Mouse (Mus musculus) neural tube, embryonic 13.5 days (tissue): ENCODE results near the gene Elmsan1. TPM values are rescaled to one million over a fixed set of nuclear protein-coding genes. Genes with fewer than 3 reads are reported as not detected.

Source experiments
- ATAC-seq: fragments of 200-750 bp; cut with Nextera tagmentation; 2 replicates; pipeline ENCODE4 v1.8.0; 2017; ENCODE audit warnings: low read depth, mild to moderate bottlenecking, moderate TSS enrichment, moderate library complexity
- H3K27ac ChIP-seq: fragments of 300-500 bp; sonication (generic); replicated peaks from 2 replicates; pipeline ENCODE4 v1.5.1; 2015; ENCODE audit warnings: moderate library complexity, mild to moderate bottlenecking, inconsistent platforms
- H3K27me3 ChIP-seq: fragments of 300-500 bp; sonication (generic); 2 replicates; pipeline ENCODE4 v1.6.1; 2015; ENCODE audit warnings: mild to moderate bottlenecking, inconsistent platforms
- H3K36me3 ChIP-seq: fragments of 300-500 bp; sonication (generic); 2 replicates; pipeline ENCODE4 v1.6.1; 2015; ENCODE audit warnings: mild to moderate bottlenecking, inconsistent platforms
- H3K4me1 ChIP-seq: fragments of 300-500 bp; sonication (generic); replicated peaks from 2 replicates; pipeline ENCODE4 v1.6.1; 2015; ENCODE audit warnings: inconsistent platforms
- H3K4me2 ChIP-seq: fragments of 300-500 bp; sonication (generic); 2 replicates; pipeline ENCODE4 v1.6.1; 2015; ENCODE audit warnings: inconsistent platforms, mild to moderate bottlenecking, moderate library complexity
- H3K4me3 ChIP-seq: fragments of 300-500 bp; sonication (generic); 2 replicates; pipeline ENCODE4 v1.5.1; 2015; ENCODE audit warnings: mild to moderate bottlenecking, inconsistent platforms
- H3K9ac ChIP-seq: fragments of 300-500 bp; sonication (generic); 2 replicates; pipeline ENCODE4 v1.6.1; 2015; ENCODE audit warnings: moderate library complexity, mild to moderate bottlenecking, inconsistent platforms
- H3K9me3 ChIP-seq: fragments of 300-500 bp; sonication (generic); 2 replicates; pipeline ENCODE4 v1.6.1; 2016; ENCODE audit warnings: inconsistent platforms
- WGBS: fragments of 180-500 bp; shearing (Covaris S2); methylation state at CpG from one replicate; pipeline ENCODE4 v1.1.7; 2015; 5-methylcytosine and 5-hydroxymethylcytosine counted together
- polyA plus RNA-seq: library from polyadenylated mRNA; unstranded; fragments of >200 nt; fragmentation: Nextera tagmentation; extraction: Ambion mirVana; gene quantifications from 2 replicates; pipeline ENCODE4 v1.2.1, GENCODE M21; 2015

Gene Elmsan1
- polyA plus RNA-seq, 1 experiment from 2014 or later: 4.9 TPM

- no peak for ATAC-seq
- H3K9me3 ChIP-seq: 0 out of 2 replicates have a peak, but pooled peaks cover 5% of the 10 kb centered on the region
- H3K36me3 ChIP-seq: no peaks in the 10 kb centered on the region
- H3K27ac ChIP-seq: no peak overlapping the region
- no peak overlapping the region for H3K9ac ChIP-seq
- H3K4me1 ChIP-seq: peaks cover 19% of the 10 kb centered on the region
- 84% methylated on average over 9 of the region's 9 CpGs for WGBS
- no peak overlapping the region for H3K4me3 ChIP-seq
- H3K27me3 ChIP-seq: no peaks in the 10 kb centered on the region
- no peak overlapping the region for H3K4me2 ChIP-seq
Observed at GRCm38 (mm10) chr12:84226117-84226840, 7.6 kb upstream of the Elmsan1 start.

- H3K4me3 ChIP-seq: peak overlapping the region; percentile 35
- H3K36me3 ChIP-seq: no peaks in the 10 kb centered on the region
- ATAC-seq: peak; percentile 36
- H3K9me3 ChIP-seq: 0 out of 2 replicates have a peak, but pooled peaks cover 5% of the 10 kb centered on the region
- peaks cover 53% of the 10 kb centered on the region for H3K4me1 ChIP-seq
- H3K4me2 ChIP-seq: peak overlapping the region; percentile 53
- H3K27me3 ChIP-seq: no peaks in the 10 kb centered on the region; the same call in 1 of the 2 replicates
- peak overlapping the region; percentile 74 for H3K27ac ChIP-seq
- H3K9ac ChIP-seq: peak overlapping the region; percentile 43; the same call in 1 of the 2 replicates
- 2% methylated on average over 17 of the region's 17 CpGs for WGBS
Observed at GRCm38 (mm10) chr12:84222405-84222961, 3.8 kb upstream of the Elmsan1 start.

GRCm38 (mm10) chr12:84220951-84221891, 2.5 kb upstream of the Elmsan1 start:
- no peak overlapping the region for H3K9ac ChIP-seq
- H3K4me2 ChIP-seq: no peak overlapping the region
- no peak overlapping the region for H3K4me3 ChIP-seq
- H3K27ac ChIP-seq: 0 out of 2 replicates have a peak overlapping the region, but pooled peaks have one; percentile 33
- no peak for ATAC-seq
- WGBS: 71% methylated on average over 14 of the region's 14 CpGs
- no peaks in the 10 kb centered on the region for H3K9me3 ChIP-seq
- no peaks in the 10 kb centered on the region; the same call in 1 of the 2 replicates for H3K27me3 ChIP-seq
- no peaks in the 10 kb centered on the region for H3K36me3 ChIP-seq
- H3K4me1 ChIP-seq: peaks cover 64% of the 10 kb centered on the region

- Histone ChIP-seq H3K4me3 (no peak overlapping the region), H3K4me1 (peaks cover 71% of the 10 kb centered on the region), H3K9ac (no peak overlapping the region), H3K9me3 (no peaks in the 10 kb centered on the region), H3K4me2 (no peak overlapping the region), H3K36me3 (no peaks in the 10 kb centered on the region), H3K27ac (0 out of 2 replicates have a peak overlapping the region, but pooled peaks have one; percentile 33), H3K27me3 (no peaks in the 10 kb centered on the region; the same call in 1 of the 2 replicates)
- WGBS: 60% methylated on average over 4 of the region's 4 CpGs
- no peak for ATAC-seq
Observed at GRCm38 (mm10) chr12:84220515-84220914, 1.8 kb upstream of the Elmsan1 start.

GRCm38 (mm10) chr12:84219121-84219561, 460 bp upstream of the Elmsan1 start:
- Histone ChIP-seq H3K9ac (peak overlapping the region; percentile 82), H3K4me1 (peaks cover 85% of the 10 kb centered on the region), H3K36me3 (no peaks in the 10 kb centered on the region), H3K9me3 (no peaks in the 10 kb centered on the region), H3K27me3 (no peaks in the 10 kb centered on the region; the same call in 1 of the 2 replicates), H3K4me3 (peak overlapping the region; percentile 73), H3K27ac (peak overlapping the region; percentile 86), H3K4me2 (peak overlapping the region; percentile 95)
- no peak for ATAC-seq
- WGBS: 4% methylated on average over 14 of the region's 14 CpGs

GRCm38 (mm10) chr12:84217508-84218131, 1.1 kb downstream of the Elmsan1 start:
- Histone ChIP-seq H3K4me1 (peaks cover 88% of the 10 kb centered on the region), H3K27me3 (no peaks in the 10 kb centered on the region; the same call in 1 of the 2 replicates), H3K27ac (peak overlapping the region; percentile 86), H3K36me3 (no peaks in the 10 kb centered on the region), H3K4me2 (peak overlapping the region; percentile 95), H3K4me3 (peak overlapping the region; percentile 73), H3K9ac (peak overlapping the region; percentile 82), H3K9me3 (no peaks in the 10 kb centered on the region)
- peak; percentile 55; the same call in 1 of the 2 replicates for ATAC-seq
- WGBS: 2% methylated on average over 21 of the region's 21 CpGs

- ATAC-seq: no peak
- WGBS: 23% methylated on average over 4 of the region's 4 CpGs
- Histone ChIP-seq H3K4me3 (peak overlapping the region; percentile 73), H3K4me1 (peaks cover 87% of the 10 kb centered on the region), H3K36me3 (no peaks in the 10 kb centered on the region), H3K9me3 (no peaks in the 10 kb centered on the region), H3K27me3 (no peaks in the 10 kb centered on the region; the same call in 1 of the 2 replicates), H3K4me2 (peak overlapping the region; percentile 95), H3K9ac (no peak overlapping the region), H3K27ac (peak overlapping the region; percentile 86)
Observed at GRCm38 (mm10) chr12:84217111-84217507, 1.6 kb downstream of the Elmsan1 start.

- Histone ChIP-seq H3K27me3 (no peaks in the 10 kb centered on the region; the same call in 1 of the 2 replicates), H3K9ac (no peak overlapping the region), H3K36me3 (no peaks in the 10 kb centered on the region), H3K4me2 (no peak overlapping the region), H3K4me3 (no peak overlapping the region), H3K4me1 (peaks cover 86% of the 10 kb centered on the region), H3K27ac (no peak overlapping the region), H3K9me3 (no peaks in the 10 kb centered on the region)
- WGBS: 42% methylated on average over 11 of the region's 11 CpGs
- ATAC-seq: no peak
Observed at GRCm38 (mm10) chr12:84215758-84216440, 2.8 kb downstream of the Elmsan1 start.

GRCm38 (mm10) chr12:84214495-84215175, 4.0 kb downstream of the Elmsan1 start:
- WGBS: 52% methylated on average over 14 of the region's 14 CpGs
- no peak overlapping the region for H3K4me2 ChIP-seq

GRCm38 (mm10) chr12:84212297-84212696, 6.4 kb downstream of the Elmsan1 start:
- Histone ChIP-seq H3K27me3 (no peaks in the 10 kb centered on the region), H3K9me3 (no peaks in the 10 kb centered on the region), H3K27ac (no peak overlapping the region), H3K4me1 (peaks cover 68% of the 10 kb centered on the region), H3K4me2 (no peak overlapping the region), H3K36me3 (no peaks in the 10 kb centered on the region), H3K9ac (0 out of 2 replicates have a peak overlapping the region, but pooled peaks have one; percentile 5), H3K4me3 (no peak overlapping the region)
- no peak for ATAC-seq
- WGBS: 14% methylated on average over 4 of the region's 4 CpGs

More at GRCm38 (mm10) chr12:84214495-84215175, 4.0 kb downstream of the Elmsan1 start:
- ATAC-seq: no peak
- Histone ChIP-seq H3K4me3 (no peak overlapping the region), H3K4me1 (peaks cover 83% of the 10 kb centered on the region), H3K27ac (peak overlapping the region; percentile 23; the same call in 1 of the 2 replicates), H3K9me3 (no peaks in the 10 kb centered on the region), H3K9ac (no peak overlapping the region), H3K36me3 (no peaks in the 10 kb centered on the region), H3K27me3 (no peaks in the 10 kb centered on the region)
